Mouse (Mus musculus): ENCODE results near the gene Cdc25b.

- TF ChIP-seq CTCF (conservative IDR thresholded peaks at IDR 0.05; ENCODE audit: low read length) (no peak), POU5F1 (IDR thresholded peaks at IDR 0.05; ENCODE audit: borderline replicate concordance, low read length) (no peak), NANOG (IDR thresholded peaks at IDR 0.05; ENCODE audit: borderline replicate concordance, low read length) (no peak)
Measured at GRCm38 (mm10) chr2:131170936-131171335, 15.8 kb upstream of the Cdc25b start.
